In the genomic region with DNA sequence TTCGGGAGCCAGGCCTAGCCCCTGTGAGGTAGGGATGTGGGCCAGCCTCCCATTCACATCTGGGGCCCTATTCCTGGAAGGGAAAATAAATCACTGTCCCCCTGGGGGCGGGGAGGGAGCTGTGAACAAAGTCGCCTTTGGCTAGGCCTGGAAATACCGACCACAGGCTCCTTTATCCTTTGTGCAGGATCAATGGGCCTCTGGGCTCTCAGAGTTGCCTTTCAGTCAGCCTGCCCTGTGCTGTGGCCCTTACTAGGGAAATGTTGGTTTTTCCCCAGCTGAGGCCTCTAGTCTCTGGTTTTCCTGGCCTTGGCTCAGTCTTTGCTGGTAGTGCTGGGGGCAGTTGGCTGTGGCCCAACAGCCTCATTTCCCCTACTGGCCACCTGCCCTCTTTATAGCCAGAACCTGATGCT, we compare ENCODE assay signal across 9 mouse cellular contexts. TPM values are rescaled to one million over a fixed set of nuclear protein-coding genes. Genes with fewer than 3 reads are reported as not detected.
DNase-seq lines count a peak whose midpoint lies in the region; ATAC-seq lines count a peak whose summit lies in the region.
"Had no signal": no experiment of that assay in that cellular context is flagged by ENCODE, and none has a peak within 500 bp of the region (broad histone marks: within the 10 kb centered on the region; RNA-seq: fewer than 3 reads in every experiment).

No protein-coding gene starts in this region.

- peak overlapping the region; percentile 37 for H3K27ac ChIP-seq in heart, embryonic 13.5 days (replicated peaks)
- H3K27ac ChIP-seq in neural tube, embryonic 13.5 days (replicated peaks): peak overlapping the region; percentile 79

- no peaks in the 10 kb centered on the region for H3K9me3 ChIP-seq in heart, embryonic 13.5 days
- H3K9me3 ChIP-seq in neural tube, embryonic 13.5 days: no peaks in the 10 kb centered on the region

- peaks cover 80% of the 10 kb centered on the region for H3K4me1 ChIP-seq in heart, embryonic 13.5 days
- H3K4me1 ChIP-seq in neural tube, embryonic 13.5 days (replicated peaks): peaks cover 71% of the 10 kb centered on the region

- no peak for DNase-seq in heart, adult 8-10 months (ENCODE audit: low spot score)
- DNase-seq in forelimb bud, embryonic 11.5 days (ENCODE audit: low read depth, low spot score): peak; percentile 62
- peak; percentile 31 to 39 for DNase-seq in left cerebral cortex, adult 18-20 months (ENCODE audit: low spot score in 2 of 2)
- DNase-seq in spleen, postnatal 4 days (ENCODE audit: low spot score in 2 of 2): no peak
- DNase-seq in spleen, postnatal 14 days (ENCODE audit: low spot score in 2 of 2): no peak
- DNase-seq in gastrocnemius, postnatal 4 days (ENCODE audit: low spot score in 2 of 2): no peak

- 54% methylated on average over 4 of the region's 4 CpGs for WGBS in heart, embryonic 13.5 days
- 3% methylated on average over 4 of the region's 4 CpGs for WGBS in neural tube, embryonic 13.5 days

- peak overlapping the region; percentile 58 for H3K9ac ChIP-seq in heart, embryonic 13.5 days
- H3K9ac ChIP-seq in neural tube, embryonic 13.5 days: peak overlapping the region; percentile 17; the same call in 1 of the 2 replicates

- H3K4me3 ChIP-seq in heart, embryonic 13.5 days: no peak overlapping the region
- H3K4me3 ChIP-seq in neural tube, embryonic 13.5 days: no peak overlapping the region
- H3K4me3 ChIP-seq: erythroblast, embryonic 14.5 days had no signal

- H3K36me3 ChIP-seq in heart, embryonic 13.5 days: peaks cover 4% of the 10 kb centered on the region; the same call in 1 of the 2 replicates
- H3K36me3 ChIP-seq in neural tube, embryonic 13.5 days: no peaks in the 10 kb centered on the region

- H3K27me3 ChIP-seq in heart, embryonic 13.5 days (replicated peaks): no peaks in the 10 kb centered on the region
- H3K27me3 ChIP-seq in neural tube, embryonic 13.5 days: peaks cover 10% of the 10 kb centered on the region

- ATAC-seq in heart, embryonic 13.5 days (ENCODE audit: extremely low read depth, insufficient number of reproducible peaks, low FRiP score, low TSS enrichment): no peak
- ATAC-seq in neural tube, embryonic 13.5 days (ENCODE audit: low read depth): peak; percentile 28

- peak overlapping the region; percentile 21 for H3K4me2 ChIP-seq in heart, embryonic 13.5 days
- H3K4me2 ChIP-seq in neural tube, embryonic 13.5 days: no peak overlapping the region

RNA-seq across cellular contexts. Expression of a gene that starts 5.2 kb away (rescaled TPM):
- 13.0 and 19.3 TPM in 2 replicates for polyA plus RNA-seq in heart, embryonic 13.5 days (2015; fragmentation: Nextera tagmentation; extraction: Ambion mirVana)
- 10 to 100 TPM; 22.5 to 30.0 (median 26.3) TPM for total RNA-seq in heart, adult 8-10 months (2022)
- 10 to 100 TPM; 16.9 to 28.0 TPM for total RNA-seq in left cerebral cortex, adult 18-20 months (2021)
- polyA plus RNA-seq in neural tube, embryonic 13.5 days (2015; fragmentation: Nextera tagmentation; extraction: Ambion mirVana): 6.9 and 7.7 TPM in 2 replicates
- total RNA-seq in gastrocnemius, postnatal 4 days (2021): 100 to 1,000 TPM; 172 to 194 TPM

RNA-seq across cellular contexts. Expression of a gene that starts 22.0 kb away (rescaled TPM):
- 0.62 and 0.99 TPM in 2 replicates for polyA plus RNA-seq in heart, embryonic 13.5 days (2015; fragmentation: Nextera tagmentation; extraction: Ambion mirVana)
- total RNA-seq in heart, adult 8-10 months (2022): under 1 TPM in 1 of 4 experiments, not detected in 3; 0.06 TPM
- under 1 TPM; 0.68 to 1.00 TPM for total RNA-seq in left cerebral cortex, adult 18-20 months (2021)
- polyA plus RNA-seq in neural tube, embryonic 13.5 days (2015; fragmentation: Nextera tagmentation; extraction: Ambion mirVana): 1.7 and 2.2 TPM in 2 replicates
- under 1 TPM; 0.15 to 0.36 TPM for total RNA-seq in gastrocnemius, postnatal 4 days (2021)

RNA-seq across cellular contexts. Expression of a gene that starts 27.9 kb away (rescaled TPM):
- polyA plus RNA-seq in heart, embryonic 13.5 days (2015; fragmentation: Nextera tagmentation; extraction: Ambion mirVana): 5.9 and 6.0 TPM in 2 replicates
- 1 to 10 TPM; 5.1 to 8.9 (median 6.1) TPM for total RNA-seq in heart, adult 8-10 months (2022)
- 10 to 100 TPM; 45.7 to 60.3 TPM for total RNA-seq in left cerebral cortex, adult 18-20 months (2021)
- polyA plus RNA-seq in neural tube, embryonic 13.5 days (2015; fragmentation: Nextera tagmentation; extraction: Ambion mirVana): 19.5 and 20.6 TPM in 2 replicates
- total RNA-seq in gastrocnemius, postnatal 4 days (2021): 10 to 100 TPM in 1 of 2 experiments, 1 to 10 TPM in 1; 9.7 to 12.2 TPM

RNA-seq across cellular contexts. Expression of a gene that starts 37.2 kb away (rescaled TPM):
- polyA plus RNA-seq in heart, embryonic 13.5 days (2015; fragmentation: Nextera tagmentation; extraction: Ambion mirVana): 13.5 and 15.4 TPM in 2 replicates
- total RNA-seq in heart, adult 8-10 months (2022): 10 to 100 TPM; 17.9 to 27.3 (median 21.1) TPM
- 10 to 100 TPM; 17.5 to 18.1 TPM for total RNA-seq in left cerebral cortex, adult 18-20 months (2021)
- 8.3 and 9.2 TPM in 2 replicates for polyA plus RNA-seq in neural tube, embryonic 13.5 days (2015; fragmentation: Nextera tagmentation; extraction: Ambion mirVana)
- 1 to 10 TPM; 8.3 to 9.9 TPM for total RNA-seq in gastrocnemius, postnatal 4 days (2021)

Comparison
In these comparisons a context has a peak if more than half of its experiments do, and no peak if none do; other contexts are left out.
1. DNase-seq: peak in forelimb bud, embryonic 11.5 days (single experiment) and left cerebral cortex, adult 18-20 months (2 of 2); none in heart, adult 8-10 months (single experiment), spleen, postnatal 4 days (0 of 2), spleen, postnatal 14 days (0 of 2) and gastrocnemius, postnatal 4 days (0 of 2).
2. RNA of a gene that starts 5.2 kb away (total RNA-seq): 172 to 194 TPM in gastrocnemius, postnatal 4 days; 22.5 to 30.0 TPM in heart, adult 8-10 months and 16.9 to 28.0 TPM in left cerebral cortex, adult 18-20 months; every median in the first group is over 4 times any median in the second.